Mouse (Mus musculus): ENCODE results near the gene Zfp414.
"Not testable (repeated sequence)": the region's sequence is repeated elsewhere in the genome, so short reads cannot be mapped to it uniquely, and the experiment has no call there.

Gene Zfp414

DNA sequence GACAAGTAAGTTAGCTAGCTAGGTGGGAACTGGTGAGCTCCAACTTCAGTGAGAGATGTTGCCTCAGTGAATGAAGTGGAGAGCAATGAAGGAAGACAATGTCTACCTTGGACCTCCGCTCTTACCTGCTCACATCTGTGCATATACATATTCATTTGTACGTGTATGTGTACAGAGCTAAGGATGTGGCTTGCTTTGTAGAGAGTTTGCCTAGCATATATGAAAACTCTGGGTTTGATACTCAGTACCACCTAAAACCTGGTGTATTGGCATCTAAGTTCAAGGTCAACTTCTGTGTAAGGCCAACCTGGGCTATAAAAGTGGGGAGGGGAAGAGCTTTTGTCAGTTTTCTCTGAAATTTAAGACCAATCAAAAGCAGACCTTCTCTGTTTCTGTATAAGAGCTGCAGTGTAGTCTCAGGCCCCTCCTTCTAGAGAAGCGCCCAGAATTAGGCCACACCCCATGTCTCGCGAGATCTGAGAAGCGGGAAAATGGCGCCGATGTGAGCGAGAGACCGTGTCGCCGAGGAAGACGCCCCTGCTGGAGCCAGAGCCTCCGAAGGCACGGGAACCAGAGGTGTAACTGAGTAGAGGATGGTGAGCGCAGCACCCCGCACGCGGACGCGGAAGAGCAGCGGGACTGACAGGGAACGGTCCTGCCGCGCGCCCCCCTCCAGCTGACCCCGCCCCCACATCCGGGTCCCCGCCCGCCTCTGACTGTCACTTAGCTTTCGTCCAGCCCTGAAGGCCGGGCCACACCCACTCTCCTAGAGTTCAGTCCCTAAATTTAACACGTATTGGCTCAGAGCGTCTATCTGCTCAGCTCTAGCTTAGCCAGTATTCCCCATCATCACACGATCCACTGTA, at the start of gene Zfp414:
Gene Zfp414, plus strand, starts transcription at position 470 of the 866 bp plus-strand sequence.
- in situ Hi-C loops (cut with MboI), result no loop called here

DNA sequence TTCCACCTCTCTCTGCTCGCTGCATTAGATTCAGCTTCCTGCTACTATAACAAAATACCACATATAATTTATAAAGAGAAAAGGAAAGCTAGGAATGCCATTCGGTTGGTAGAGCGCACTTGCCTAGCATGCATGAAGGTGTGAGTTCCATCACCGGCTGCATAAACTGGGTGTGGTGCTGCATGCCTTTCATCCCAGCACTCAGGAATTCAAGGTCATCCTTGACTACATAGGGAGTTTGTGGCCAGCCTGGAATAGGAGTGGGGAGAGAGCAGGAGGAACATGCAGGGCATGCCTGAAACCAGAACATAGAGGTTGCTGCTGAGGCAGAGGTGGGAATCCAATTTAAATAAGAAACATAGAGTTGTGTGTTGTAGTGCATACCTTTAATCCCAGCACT, 44.8 kb upstream of the Zfp414 start:
- in situ Hi-C loops (cut with MboI), result no loop called here

DNA sequence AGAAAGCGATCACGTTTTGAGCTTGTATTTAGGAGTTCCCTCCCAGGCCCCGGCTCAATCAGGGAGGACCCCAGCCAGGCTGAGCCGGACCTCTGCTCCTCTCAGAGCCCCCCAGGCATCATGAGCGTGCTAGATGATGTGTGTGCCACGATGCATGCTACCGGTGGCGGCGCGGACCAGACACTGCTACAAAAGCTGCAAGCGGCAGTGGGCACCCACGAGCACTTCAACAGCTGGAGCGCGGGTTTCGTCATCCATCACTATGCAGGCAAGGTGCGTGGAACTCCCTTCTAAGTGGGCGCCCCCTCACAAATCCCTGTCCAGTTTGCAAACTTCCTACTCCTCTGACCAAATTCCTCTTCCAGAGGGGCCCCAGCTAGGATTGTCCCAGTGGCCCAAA, 42.9 kb upstream of the Zfp414 start:
- in situ Hi-C loops (cut with MboI), result no loop called here

DNA sequence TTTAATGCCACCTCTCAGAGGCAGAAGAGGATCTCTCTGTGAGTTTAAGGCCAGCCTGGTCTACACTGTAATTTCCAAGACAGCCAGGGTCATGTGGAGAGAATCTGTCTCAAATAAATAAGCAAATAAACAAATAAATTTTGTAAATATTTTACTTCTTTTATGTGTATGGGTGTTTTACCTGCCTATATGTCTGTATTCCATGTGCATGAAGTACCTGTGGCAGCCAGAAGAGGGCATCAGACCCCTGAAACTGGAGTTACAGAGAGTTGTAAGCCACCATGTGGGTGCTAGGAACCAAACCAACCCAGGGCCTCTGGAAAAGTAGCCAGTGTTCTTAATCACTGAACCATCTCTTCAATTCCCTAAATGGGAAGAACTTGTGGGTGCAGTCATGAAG, 31.6 kb upstream of the Zfp414 start:
- in situ Hi-C loops (cut with MboI), result no loop called here

DNA sequence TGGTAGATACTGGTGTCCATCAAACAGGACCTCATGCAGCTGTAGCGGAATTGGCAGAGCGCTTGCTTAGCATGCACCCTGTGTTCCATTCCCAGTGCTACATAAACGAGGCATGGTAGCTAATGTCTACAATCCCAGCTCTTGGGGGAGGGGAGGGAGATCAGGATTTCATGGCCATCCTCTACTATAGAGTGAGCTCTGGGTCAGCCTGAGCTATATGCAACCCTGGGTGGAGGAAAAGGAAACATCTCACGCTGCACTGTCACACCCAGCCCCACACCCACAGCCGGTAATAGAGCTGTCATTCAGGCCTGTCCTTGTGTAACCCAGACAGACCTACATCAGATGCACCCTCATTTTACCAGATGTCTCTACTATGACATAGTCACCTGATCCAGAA, 30.4 kb upstream of the Zfp414 start:
- in situ Hi-C loops (cut with MboI), result no loop called here

DNA sequence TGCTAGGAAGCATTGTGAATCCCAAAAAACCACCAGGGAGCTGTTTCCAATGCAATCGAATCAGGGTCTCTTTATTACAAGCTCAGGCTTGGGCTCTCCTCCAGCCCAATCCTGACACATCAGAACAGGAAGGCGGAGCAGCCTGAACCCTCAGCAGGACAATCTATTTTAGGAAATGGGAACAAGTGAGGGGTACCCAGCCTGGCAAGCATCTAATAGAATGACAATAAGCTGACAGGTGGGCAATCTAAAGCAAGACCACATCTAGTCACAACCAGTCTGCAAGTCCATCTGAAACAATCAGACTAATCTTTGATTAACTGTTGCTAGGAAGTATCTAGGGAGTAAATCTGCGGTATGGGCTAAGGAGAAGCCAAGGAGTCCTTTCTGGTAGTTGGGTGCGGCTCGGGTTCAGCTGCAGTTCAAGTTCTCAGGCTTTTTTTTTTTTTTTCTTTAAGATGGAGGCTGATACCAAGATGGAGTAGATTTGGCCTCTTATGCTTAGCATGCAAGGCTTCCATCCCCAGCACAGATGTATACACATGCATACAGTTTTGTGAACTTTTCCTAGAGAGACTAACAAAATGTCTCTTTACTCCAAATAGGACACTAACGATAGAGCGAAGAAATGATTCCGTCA, 28.9 kb upstream of the Zfp414 start:
- in situ Hi-C loops (cut with MboI), result no loop called here

DNA sequence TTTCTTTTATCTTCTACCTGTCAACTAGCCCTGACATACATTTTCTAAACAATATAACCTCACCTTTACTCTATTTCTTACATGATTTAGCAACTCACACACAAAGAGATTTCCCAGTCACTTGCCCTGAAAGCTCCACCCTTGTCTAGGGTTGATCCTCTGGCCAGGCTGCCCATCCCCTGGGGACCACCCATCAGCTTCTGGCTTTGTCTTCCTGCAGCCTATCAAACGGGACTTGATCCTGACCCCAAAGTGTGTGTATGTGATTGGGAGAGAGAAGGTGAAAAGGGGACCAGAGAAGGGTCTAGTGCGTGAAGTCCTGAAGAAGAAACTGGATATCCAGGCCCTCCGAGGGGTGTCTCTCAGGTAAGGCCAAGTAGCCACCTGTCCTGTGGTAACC, 28.1 kb upstream of the Zfp414 start:
- in situ Hi-C loops (cut with MboI), result no loop called here

DNA sequence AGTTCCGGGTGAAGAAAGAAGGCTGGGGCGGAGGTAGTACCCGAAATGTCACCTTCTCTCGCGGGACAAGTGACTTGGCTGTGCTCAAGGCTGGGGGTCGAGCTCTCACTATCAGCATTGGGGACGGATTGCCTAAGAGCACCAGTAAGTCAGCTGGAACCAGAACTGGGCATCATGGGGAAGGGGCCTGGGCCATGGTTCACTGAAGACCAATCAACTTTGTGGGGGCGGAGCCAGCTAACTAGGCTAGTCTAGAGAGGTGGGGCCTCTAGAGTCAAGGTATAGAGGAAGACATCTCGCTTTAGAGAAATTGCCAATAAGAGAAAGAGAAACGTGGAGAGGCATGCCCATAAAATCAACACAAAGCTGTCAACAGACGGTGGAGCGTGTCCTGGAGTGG, 26.9 kb upstream of the Zfp414 start:
- in situ Hi-C loops (cut with MboI), result no loop called here

DNA sequence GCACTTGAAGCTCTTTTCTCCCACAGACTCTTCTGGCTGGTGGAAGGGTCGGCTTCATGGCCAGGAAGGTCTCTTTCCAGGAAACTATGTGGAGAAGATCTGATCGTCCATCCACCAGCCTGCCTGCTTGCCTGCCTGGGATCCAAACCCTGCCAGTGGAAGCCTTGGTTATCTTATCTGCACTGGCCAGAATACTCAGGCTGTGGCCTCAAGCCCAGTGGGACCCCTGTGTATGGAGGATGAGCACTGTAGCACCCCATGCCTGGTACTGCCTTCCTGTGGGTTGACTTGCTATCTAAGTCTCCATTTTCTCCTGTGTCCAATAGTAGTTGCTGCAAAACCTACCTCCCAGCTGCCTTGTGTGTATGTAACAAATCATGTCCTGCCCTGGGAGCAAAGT, 21.6 kb upstream of the Zfp414 start:
- in situ Hi-C loops (cut with MboI), result no loop called here

DNA sequence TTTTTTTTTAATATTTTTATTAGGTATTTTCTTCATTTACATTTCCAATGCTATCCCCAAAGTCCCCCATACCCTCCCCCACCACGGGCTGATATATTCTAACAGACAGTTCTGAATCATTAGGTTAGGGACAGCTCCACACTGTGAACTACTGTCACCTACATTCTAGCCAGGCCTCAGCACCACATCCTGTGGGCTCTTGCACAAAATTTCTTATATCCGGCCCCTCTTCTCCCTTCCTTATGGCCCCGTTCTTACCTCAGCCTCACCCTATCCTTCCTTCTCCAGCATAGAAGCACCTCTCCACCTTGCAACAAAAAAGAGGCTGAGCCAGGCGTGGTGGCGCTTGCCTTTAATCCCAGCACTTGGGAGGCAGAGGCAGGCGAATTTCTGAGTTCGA, 18.3 kb upstream of the Zfp414 start:
- in situ Hi-C loops (cut with MboI), result no loop called here

DNA sequence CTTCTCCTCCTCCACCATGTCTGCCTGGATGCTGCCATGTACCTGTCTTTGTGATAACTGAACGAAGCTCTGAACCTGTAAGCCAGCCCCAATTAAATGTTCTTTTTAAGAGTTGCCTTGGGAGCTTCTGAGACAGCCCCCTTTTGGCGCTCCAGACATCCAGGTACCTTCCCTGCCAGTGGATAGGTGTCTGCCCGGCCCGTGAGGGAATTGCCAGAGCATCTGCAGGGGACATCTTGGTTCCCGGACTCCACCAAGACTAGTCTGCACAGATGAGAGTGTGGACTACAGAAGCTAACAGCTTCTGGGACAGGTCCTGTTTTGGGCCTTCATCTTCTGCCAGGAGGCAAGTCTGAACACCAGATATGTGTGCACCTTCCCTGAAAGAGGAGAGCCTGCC, 15.2 kb upstream of the Zfp414 start:
- in situ Hi-C loops (cut with MboI), result not testable (repeated sequence)

DNA sequence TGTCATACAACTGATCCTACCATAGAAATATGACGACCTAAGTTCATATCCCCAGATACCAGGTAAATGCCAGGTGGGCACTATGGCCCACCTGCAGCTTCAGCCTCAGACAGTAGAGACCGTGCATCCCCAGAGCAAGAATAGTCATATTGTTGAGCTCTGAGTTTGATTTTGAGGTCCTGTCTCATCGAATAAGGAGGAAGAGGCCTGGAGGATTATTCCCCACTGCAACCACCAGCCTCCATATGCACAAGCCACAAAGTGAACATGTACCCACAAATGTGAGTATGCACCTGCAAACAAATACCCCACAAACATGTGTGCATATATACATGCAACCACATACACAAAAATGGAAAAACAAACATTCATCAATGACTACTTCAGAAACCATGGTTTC, 1.6 kb upstream of the Zfp414 start:
- in situ Hi-C loops (cut with MboI), result no loop called here

DNA sequence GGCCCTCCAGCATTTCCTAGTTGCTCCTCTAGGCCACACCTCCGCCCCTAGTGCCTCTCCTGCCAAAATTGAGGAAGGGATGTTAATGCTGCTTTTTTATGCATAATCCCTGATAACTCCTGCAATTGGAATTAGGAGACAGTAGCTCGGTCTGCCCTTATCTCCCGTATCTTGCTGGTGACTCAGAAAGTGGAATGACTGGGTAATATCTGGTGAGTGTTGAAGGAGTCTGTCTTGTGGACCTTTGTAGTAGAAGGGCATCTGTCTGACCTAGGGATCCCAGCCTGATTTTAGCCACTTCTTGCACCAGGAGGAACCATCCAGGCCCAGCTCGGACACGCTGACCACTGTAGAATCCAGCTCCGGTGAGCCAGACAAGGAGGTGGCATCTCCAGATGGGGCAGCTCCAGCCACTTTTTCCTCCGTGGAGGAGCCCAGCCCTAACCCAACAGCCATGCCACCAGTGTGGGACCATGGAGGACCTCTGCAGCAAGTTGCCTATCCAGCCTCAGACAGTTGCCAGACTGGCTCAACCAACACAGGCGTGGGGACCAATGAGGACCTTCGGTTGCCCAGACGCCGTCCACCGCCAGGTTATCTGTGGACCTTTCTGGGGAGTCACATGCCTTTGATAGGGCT, 716 bp downstream of the Zfp414 start:
- in situ Hi-C loops (cut with MboI), result no loop called here

DNA sequence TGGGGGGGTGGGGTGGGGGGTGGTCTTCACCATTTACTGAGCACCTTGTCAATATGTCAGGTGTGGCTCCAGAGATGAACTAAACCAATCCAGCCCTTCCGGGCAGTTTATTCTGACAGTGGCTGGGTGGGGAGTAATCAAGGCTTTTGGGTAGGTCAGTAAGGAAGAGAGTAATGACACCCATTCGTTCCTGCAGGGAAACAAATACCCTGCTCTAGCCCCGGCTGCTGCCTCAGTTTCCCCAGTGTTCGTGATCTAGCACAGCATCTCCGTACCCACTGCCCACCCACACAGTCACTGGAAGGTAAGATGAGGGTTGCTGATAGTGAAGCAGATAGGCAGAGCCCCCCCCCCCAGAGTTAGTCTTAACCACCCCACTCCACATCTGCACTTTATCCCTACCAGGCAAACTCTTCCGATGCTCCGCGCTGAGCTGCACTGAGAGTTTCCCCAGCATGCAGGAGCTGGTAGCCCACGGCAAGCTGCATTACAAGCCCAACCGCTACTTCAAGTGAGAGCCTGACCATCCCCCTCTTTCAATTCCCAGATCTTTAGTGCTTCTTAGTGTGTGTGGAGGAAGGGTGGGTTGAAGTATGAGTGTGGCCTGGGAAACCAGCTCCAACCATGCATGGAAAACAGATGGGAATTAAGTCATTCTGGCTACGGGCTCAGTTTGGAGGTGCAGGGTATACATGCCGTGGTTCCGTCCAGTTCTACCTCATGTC, 1.4 kb downstream of the Zfp414 start:
- in situ Hi-C loops (cut with MboI), result no loop called here

DNA sequence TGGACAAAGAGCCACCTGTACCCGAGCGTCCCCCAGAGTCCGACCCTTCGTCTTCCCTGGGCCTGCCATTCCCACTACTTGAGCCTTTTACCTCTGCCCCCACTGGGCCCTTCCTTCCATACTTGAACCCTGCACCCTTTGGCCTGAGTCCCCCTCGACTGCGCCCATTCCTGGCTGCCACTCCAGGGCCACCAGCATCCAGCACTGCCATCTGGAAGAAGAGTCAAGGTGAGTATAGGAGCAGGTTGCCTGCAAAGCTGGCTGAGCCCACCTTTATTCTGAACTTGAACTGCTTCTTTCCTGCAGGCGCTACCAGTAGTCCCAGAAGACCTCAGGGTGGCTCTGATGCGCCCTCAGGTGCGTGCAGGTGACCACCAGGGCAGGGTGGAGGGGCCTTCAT, 2.3 kb downstream of the Zfp414 start:
- in situ Hi-C loops (cut with MboI), result no loop called here

DNA sequence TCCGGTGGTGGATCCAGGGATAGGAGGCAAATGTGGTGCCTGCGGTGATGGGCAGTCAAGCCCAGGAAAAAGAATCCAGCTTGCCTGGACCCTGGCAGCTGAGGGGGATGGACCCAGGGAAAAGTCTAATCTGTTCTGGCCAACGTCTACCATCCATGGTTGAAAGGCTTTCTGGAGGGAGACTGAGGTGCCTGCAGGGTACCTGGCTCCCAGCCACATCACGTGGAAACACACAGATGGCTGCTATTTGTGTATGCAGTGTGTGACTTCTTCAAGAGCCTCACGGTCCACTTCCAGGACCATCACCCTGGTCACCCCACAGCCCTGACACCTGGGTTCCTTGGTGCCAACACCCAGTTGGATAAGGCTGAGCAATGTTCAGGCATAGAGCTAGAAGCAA, 2.9 kb downstream of the Zfp414 start:
- in situ Hi-C loops (cut with MboI), result no loop called here

DNA sequence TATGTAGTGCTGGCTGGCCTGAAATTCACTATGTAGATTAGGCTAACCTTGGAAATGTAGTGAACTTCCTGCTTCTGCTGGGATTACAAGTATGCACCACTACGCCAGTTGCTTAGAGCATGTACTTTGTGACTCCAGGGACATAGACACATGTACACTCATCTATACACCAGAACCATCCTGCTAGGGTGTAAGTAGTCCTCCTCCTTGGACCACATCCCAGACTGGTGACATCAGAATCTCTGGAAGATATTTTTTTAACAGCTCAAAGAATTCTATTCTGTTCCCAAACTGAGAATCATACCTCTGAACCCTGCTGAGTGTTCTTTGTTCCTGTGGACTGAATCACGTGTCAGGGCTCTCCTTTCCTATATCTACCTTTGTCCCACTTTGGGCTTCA, 8.1 kb downstream of the Zfp414 start:
- in situ Hi-C loops (cut with MboI), result no loop called here

DNA sequence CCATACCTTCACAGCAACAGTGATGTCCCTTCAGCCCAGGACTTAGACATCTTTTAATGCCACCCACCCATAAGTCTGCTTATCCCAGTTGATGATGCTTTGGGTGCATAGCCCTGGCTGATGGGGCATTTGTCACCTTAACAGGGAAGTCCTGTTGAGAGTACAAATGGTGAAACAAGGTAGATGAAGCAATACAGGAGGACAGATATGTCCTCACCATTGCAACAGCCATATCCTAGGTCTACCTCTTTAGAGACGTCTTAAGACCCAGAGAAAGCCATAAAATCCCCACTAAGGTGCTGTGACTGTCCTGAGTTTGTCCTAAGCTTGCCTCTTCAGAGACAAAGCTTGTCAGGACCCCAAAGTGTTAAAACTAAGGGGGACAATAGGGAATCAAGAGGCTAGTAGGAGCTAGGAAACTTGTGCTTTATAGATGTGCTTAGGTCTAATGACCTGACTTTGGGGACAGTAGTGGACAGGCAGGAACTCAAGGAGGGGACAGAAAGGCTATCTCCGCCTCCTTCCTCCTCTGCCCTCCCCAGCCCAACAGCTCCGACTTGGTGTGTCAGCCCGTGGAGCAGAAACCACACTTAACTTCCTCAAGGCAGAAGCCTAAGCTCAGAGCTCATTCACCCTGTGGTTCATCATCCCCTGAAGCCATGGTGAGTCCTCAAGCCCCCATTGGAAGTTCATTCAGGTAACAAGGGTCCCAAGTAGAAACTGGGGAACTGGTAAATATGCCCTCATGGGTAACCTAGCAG, 8.8 kb downstream of the Zfp414 start, which contains the start of gene Pram1:
Gene Pram1, plus strand, starts transcription at position 541 of the 761 bp plus-strand sequence.
- in situ Hi-C loops (cut with MboI), result no loop called here

DNA sequence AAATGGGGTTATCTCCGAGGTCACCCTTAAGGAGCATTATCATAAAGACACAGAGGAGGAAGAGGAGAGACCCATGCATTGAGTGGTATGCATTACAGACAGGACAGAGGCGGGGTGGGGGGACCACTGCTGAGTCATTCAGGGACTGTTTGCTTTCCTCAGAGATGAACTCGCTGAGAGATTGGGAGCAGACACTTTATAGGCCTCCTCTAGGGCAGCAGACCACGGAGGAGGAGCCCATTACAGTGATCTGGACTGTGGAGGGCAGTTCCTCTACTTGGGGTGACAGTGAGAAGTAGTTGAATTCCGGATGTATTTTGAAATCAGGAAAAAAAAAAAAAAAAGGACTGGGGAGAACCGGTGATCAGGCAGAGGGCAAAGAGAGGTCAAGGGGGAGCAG, 10.9 kb downstream of the Zfp414 start:
- in situ Hi-C loops (cut with MboI), result no loop called here

DNA sequence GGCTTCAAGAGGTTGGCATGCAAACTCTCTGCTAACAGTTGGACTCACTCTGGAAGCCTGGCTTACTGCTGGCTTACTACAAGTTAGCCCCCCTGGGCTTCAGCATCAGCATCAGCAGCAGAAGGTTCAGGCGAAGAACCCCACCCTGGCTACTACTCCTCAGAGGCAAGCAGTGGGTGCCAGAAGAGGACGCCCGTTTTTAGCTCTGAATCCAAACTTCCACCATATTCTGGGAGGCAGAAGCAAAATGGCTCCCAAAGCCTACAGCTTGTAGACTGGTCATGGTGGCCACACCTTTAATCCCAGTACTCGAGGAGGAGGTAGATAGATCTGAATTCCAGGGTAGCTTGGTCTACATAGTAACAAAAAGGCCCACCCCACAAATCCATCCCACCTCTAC, 15.2 kb downstream of the Zfp414 start:
- in situ Hi-C loops (cut with MboI), result no loop called here

DNA sequence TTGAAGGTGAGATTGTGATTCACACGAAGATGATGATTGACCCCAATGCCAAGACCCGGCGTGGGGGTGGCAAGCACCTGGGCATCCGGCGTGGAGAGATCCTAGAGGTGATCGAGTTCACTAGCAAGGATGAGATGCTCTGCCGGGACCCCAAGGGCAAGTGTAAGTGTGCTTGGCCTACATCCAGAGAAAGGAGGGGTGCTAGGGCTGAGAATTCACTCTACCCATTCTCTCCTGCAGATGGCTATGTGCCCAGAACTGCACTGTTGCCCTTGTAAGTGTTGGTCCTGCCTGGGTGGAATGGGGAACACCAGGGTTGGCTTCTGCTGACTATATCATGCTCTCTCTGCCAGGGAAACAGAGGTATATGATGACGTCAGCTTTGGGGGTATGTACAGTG, 16.2 kb downstream of the Zfp414 start:
- in situ Hi-C loops (cut with MboI), result no loop called here

All from mature B cell (primary cell).